8 mouse cellular contexts compared by ENCODE assay signal in genomic region chr16:34691156-34691555, GRCm38 (mm10). TPM values are rescaled to one million over a fixed set of nuclear protein-coding genes. Genes with fewer than 3 reads are reported as not detected.
DNase-seq lines count a peak whose midpoint lies in the region; ATAC-seq and TF ChIP-seq lines count a peak whose summit lies in the region.

No protein-coding gene starts in this region.

- 38% methylated on average over 11 of the region's 11 CpGs for WGBS in thymus, adult 2 months
- 9% methylated on average over 11 of the region's 11 CpGs for WGBS in hindbrain, embryonic 14.5 days
- WGBS in lung, embryonic 16.5 days, result 10% methylated on average over 11 of the region's 11 CpGs
- WGBS in stomach, postnatal 0 days, result 10% methylated on average over 11 of the region's 11 CpGs

- H3K4me2 ChIP-seq in hindbrain, embryonic 14.5 days (replicated peaks), result peak overlapping the region; percentile 85
- peak overlapping the region; percentile 71 for H3K4me2 ChIP-seq in lung, embryonic 16.5 days (ENCODE audit: low read depth, low read length)
- H3K4me2 ChIP-seq in stomach, postnatal 0 days (replicated peaks; ENCODE audit: low read depth), result peak overlapping the region; percentile 81

- peak; percentile 4 for DNase-seq in thymus, adult 2 months
- no peak for DNase-seq in thymus, adult 18-20 months
- peak; percentile 14 to 40 for DNase-seq in cerebellum, postnatal 10 days
- DNase-seq in hindbrain, embryonic 14.5 days (ENCODE audit: low spot score), result no peak
- DNase-seq in stomach, postnatal 0 days (ENCODE audit: low spot score), result no peak
- no peak for DNase-seq in adrenal gland, adult 2 months
- DNase-seq in gastrocnemius, postnatal 25 days, result no peak

- no peak for ATAC-seq in hindbrain, embryonic 14.5 days (ENCODE audit: low FRiP score)
- ATAC-seq in lung, embryonic 16.5 days (ENCODE audit: low read depth), result peak; percentile 5; the same call in 1 of the 2 replicates
- ATAC-seq in stomach, postnatal 0 days (ENCODE audit: low FRiP score, low TSS enrichment), result no peak

- peak overlapping the region; percentile 67 for H3K9ac ChIP-seq in hindbrain, embryonic 14.5 days
- peak overlapping the region; percentile 89 for H3K9ac ChIP-seq in lung, embryonic 16.5 days (ENCODE audit: low read length)
- H3K9ac ChIP-seq in stomach, postnatal 0 days (ENCODE audit: low read length), result peak overlapping the region; percentile 67

- no peak for TF ChIP-seq EP300 in stomach, postnatal 0 days (optimal IDR thresholded peaks at IDR 0.05)

- TF ChIP-seq POLR2A in thymus, adult 2 months (IDR thresholded peaks at IDR 0.05; ENCODE audit: control insufficient read depth, extremely low read depth, insufficient read depth, low read length, poor library complexity), result no peak

- H3K4me3 ChIP-seq in thymus, adult 2 months (ENCODE audit: control insufficient read depth, insufficient read depth, low read length), result peak overlapping the region; percentile 81
- peak overlapping the region; percentile 63 for H3K4me3 ChIP-seq in hindbrain, embryonic 14.5 days (replicated peaks; ENCODE audit: low read length)
- peak overlapping the region; percentile 82 for H3K4me3 ChIP-seq in lung, embryonic 16.5 days (ENCODE audit: low read length)
- peak overlapping the region; percentile 64 for H3K4me3 ChIP-seq in stomach, postnatal 0 days (ENCODE audit: low read depth, low read length)

- no peak overlapping the region for H3K27ac ChIP-seq in thymus, adult 2 months (ENCODE audit: control insufficient read depth, insufficient read depth, low read length)
- peak overlapping the region; percentile 75; the same call in 1 of the 2 replicates for H3K27ac ChIP-seq in hindbrain, embryonic 14.5 days
- H3K27ac ChIP-seq in lung, embryonic 16.5 days (ENCODE audit: low read length), result peak overlapping the region; percentile 97
- peak overlapping the region; percentile 86; the same call in 1 of the 2 replicates for H3K27ac ChIP-seq in stomach, postnatal 0 days (replicated peaks)

- no peaks in the 10 kb centered on the region for H3K36me3 ChIP-seq in thymus, adult 2 months (ENCODE audit: control insufficient read depth, insufficient read depth, low read length)
- no peaks in the 10 kb centered on the region for H3K36me3 ChIP-seq in hindbrain, embryonic 14.5 days (replicated peaks; ENCODE audit: control insufficient read depth, insufficient read depth)
- H3K36me3 ChIP-seq in lung, embryonic 16.5 days (ENCODE audit: control insufficient read depth, insufficient read depth, low read length), result no peaks in the 10 kb centered on the region; the same call in 1 of the 2 replicates
- H3K36me3 ChIP-seq in stomach, postnatal 0 days (ENCODE audit: control insufficient read depth, insufficient read depth, low read length), result no peaks in the 10 kb centered on the region

- no peaks in the 10 kb centered on the region for H3K9me3 ChIP-seq in hindbrain, embryonic 14.5 days (ENCODE audit: control insufficient read depth, low read length)
- no peaks in the 10 kb centered on the region for H3K9me3 ChIP-seq in lung, embryonic 16.5 days (ENCODE audit: control insufficient read depth, low read length)
- no peaks in the 10 kb centered on the region for H3K9me3 ChIP-seq in stomach, postnatal 0 days (ENCODE audit: control insufficient read depth, low read length)

- H3K4me1 ChIP-seq in thymus, adult 2 months (replicated peaks; ENCODE audit: control insufficient read depth, insufficient read depth, low read length), result peaks cover 5% of the 10 kb centered on the region
- H3K4me1 ChIP-seq in hindbrain, embryonic 14.5 days (replicated peaks; ENCODE audit: control insufficient read depth, insufficient read depth, low read length), result peaks cover 7% of the 10 kb centered on the region
- peaks cover 10% of the 10 kb centered on the region for H3K4me1 ChIP-seq in lung, embryonic 16.5 days (replicated peaks; ENCODE audit: control insufficient read depth, insufficient read depth, low read length)
- no peaks in the 10 kb centered on the region for H3K4me1 ChIP-seq in stomach, postnatal 0 days (replicated peaks; ENCODE audit: control insufficient read depth, insufficient read depth)

- H3K27me3 ChIP-seq in thymus, adult 2 months (ENCODE audit: control insufficient read depth, insufficient read depth, low read length), result no peaks in the 10 kb centered on the region
- no peaks in the 10 kb centered on the region for H3K27me3 ChIP-seq in hindbrain, embryonic 14.5 days (ENCODE audit: control insufficient read depth, insufficient read depth, low read length)
- H3K27me3 ChIP-seq in lung, embryonic 16.5 days (ENCODE audit: control insufficient read depth, insufficient read depth, low read depth, low read length), result no peaks in the 10 kb centered on the region
- H3K27me3 ChIP-seq in stomach, postnatal 0 days (ENCODE audit: control insufficient read depth, insufficient read depth, low read length), result no peaks in the 10 kb centered on the region

- TF ChIP-seq CTCF in thymus, adult 2 months (IDR thresholded peaks at IDR 0.05; ENCODE audit: borderline replicate concordance, control insufficient read depth, extremely low read depth, insufficient read depth, low read length, poor library complexity), result no peak
- TF ChIP-seq CTCF in stomach, postnatal 0 days (IDR thresholded peaks at IDR 0.05; ENCODE audit: low read depth), result no peak

RNA-seq across cellular contexts. Expression of gene Ccdc14, which starts 0.7 kb away (rescaled TPM):
- polyA plus RNA-seq in thymus, adult 2 months (2012; rRNA removed), result 2.9 and 3.0 TPM in 2 replicates
- 4.4 TPM in 2 replicates for polyA plus RNA-seq in hindbrain, embryonic 14.5 days (2014; fragmentation: Nextera tagmentation; extraction: Ambion mirVana)
- polyA plus RNA-seq in lung, embryonic 16.5 days (2015; fragmentation: Nextera tagmentation; extraction: Ambion mirVana), result 7.9 and 8.0 TPM in 2 replicates
- polyA plus RNA-seq in stomach, postnatal 0 days (2015; fragmentation: Nextera tagmentation; extraction: Ambion mirVana), result 1.8 TPM in 2 replicates
- 1 to 10 TPM; 1.4 to 3.0 TPM for total RNA-seq in adrenal gland, adult 2 months (2021)
- polyA plus RNA-seq in adrenal gland, adult 2 months (2012; rRNA removed), result 0.49 and 0.52 TPM in 2 replicates
- 1 to 10 TPM; 1.4 to 1.8 TPM for total RNA-seq in gastrocnemius, postnatal 25 days (2021)

RNA-seq across cellular contexts. Expression of gene Ropn1, which starts 41.4 kb away (rescaled TPM):
- polyA plus RNA-seq in thymus, adult 2 months (2012; rRNA removed), result not detected in 2 replicates
- 0.24 TPM in 1 of 2 replicates, not detected in the other for polyA plus RNA-seq in hindbrain, embryonic 14.5 days (2014; fragmentation: Nextera tagmentation; extraction: Ambion mirVana)
- polyA plus RNA-seq in lung, embryonic 16.5 days (2015; fragmentation: Nextera tagmentation; extraction: Ambion mirVana), result not detected in 2 replicates
- polyA plus RNA-seq in stomach, postnatal 0 days (2015; fragmentation: Nextera tagmentation; extraction: Ambion mirVana), result not detected in 2 replicates
- total RNA-seq in adrenal gland, adult 2 months (2021), result not detected
- not detected in 2 replicates for polyA plus RNA-seq in adrenal gland, adult 2 months (2012; rRNA removed)
- total RNA-seq in gastrocnemius, postnatal 25 days (2021), result not detected

RNA-seq across cellular contexts. Expression of gene Mylk, which starts 53.9 kb away (rescaled TPM):
- polyA plus RNA-seq in thymus, adult 2 months (2012; rRNA removed), result 7.2 and 7.6 TPM in 2 replicates
- polyA plus RNA-seq in hindbrain, embryonic 14.5 days (2014; fragmentation: Nextera tagmentation; extraction: Ambion mirVana), result 5.0 and 7.7 TPM in 2 replicates
- 141 and 144 TPM in 2 replicates for polyA plus RNA-seq in lung, embryonic 16.5 days (2015; fragmentation: Nextera tagmentation; extraction: Ambion mirVana)
- 480 TPM in 2 replicates for polyA plus RNA-seq in stomach, postnatal 0 days (2015; fragmentation: Nextera tagmentation; extraction: Ambion mirVana)
- total RNA-seq in adrenal gland, adult 2 months (2021), result 10 to 100 TPM; 53.7 to 58.8 TPM
- 20.0 and 21.1 TPM in 2 replicates for polyA plus RNA-seq in adrenal gland, adult 2 months (2012; rRNA removed)
- 10 to 100 TPM; 18.8 to 28.6 TPM for total RNA-seq in gastrocnemius, postnatal 25 days (2021)

Comparison
In these comparisons a context has a peak if more than half of its experiments do, and no peak if none do; other contexts are left out.
1. DNase-seq: peak in thymus, adult 2 months (single experiment) and cerebellum, postnatal 10 days (2 of 2); none in thymus, adult 18-20 months (0 of 2), hindbrain, embryonic 14.5 days (single experiment), stomach, postnatal 0 days (single experiment), adrenal gland, adult 2 months (single experiment) and gastrocnemius, postnatal 25 days (single experiment).
2. Peak in every context shown above with its lines, with median percentiles within 50 percentile points of each other: H3K4me3 ChIP-seq, H3K4me2 ChIP-seq and H3K9ac ChIP-seq.